Mouse (Mus musculus): ENCODE data around the gene Cd200. TPM values are rescaled to one million over a fixed set of nuclear protein-coding genes. Genes with fewer than 3 reads are reported as not detected.
"Not testable (repeated sequence)": the region's sequence is repeated elsewhere in the genome, so short reads cannot be mapped to it uniquely, and the experiment has no call there.

Gene Cd200
- total RNA-seq, 2 experiments from 2014 or later: 312 to 324 TPM

DNA sequence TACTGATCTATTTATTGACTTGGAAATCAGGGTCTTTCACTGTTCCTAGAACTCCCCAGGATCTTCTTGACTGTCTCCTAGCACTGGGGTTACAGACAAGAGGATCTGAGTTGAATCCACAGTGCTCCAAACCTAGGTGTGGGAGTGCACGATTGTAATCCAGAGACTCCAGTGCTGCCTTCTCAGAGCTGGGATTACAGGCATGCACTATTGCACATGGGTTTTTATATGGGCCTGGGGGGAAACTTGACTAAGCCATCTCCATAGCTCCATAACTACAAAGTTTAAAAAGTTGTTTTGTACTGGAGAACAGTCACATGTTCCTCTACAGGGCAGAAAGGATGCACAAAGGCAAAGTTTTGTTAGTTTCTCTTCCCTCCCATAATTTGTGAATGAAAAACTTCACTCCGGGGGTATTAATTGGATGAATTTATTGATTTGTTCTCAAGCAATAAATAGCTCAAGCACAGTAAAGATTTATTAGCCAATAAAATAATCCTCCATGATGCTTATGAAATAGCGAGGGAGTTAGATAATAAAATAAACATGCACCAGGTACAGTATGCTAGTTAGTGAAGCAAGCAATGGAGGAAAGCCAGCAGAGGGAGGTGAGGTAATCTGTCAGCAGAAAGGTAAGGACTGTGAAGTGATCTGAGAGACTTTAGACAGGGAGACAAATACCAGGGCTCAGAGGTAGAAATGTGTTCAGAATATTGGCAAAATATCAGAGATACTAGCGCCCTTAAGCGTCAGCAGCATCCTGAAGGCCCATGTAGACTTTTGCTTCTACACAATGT, 30.5 kb downstream of the Cd200 start:
- no peak for DNase-seq
- intact Hi-C loops (cut with DNase I): no loop called here

DNA sequence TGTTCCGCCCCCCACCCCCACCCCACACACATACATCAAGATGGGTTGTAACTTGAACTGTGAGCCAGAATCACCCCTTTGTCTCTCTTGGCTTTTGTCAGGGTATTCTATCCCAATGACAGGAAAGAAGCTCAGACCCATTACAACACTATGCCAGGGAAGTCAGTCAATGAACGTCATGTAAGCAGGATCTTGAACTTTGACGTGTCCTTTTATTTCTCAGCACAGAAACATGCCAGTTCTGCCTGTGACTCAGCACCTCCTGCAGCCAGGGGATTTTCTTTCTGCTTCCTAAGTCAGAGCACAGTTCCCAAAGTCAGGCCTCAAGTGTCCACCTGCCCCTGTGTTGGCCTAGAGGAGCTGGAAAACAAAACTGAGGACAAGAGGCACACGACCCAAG, 31.5 kb downstream of the Cd200 start:
- no peak for DNase-seq
- intact Hi-C loops (cut with DNase I): no loop called here

DNA sequence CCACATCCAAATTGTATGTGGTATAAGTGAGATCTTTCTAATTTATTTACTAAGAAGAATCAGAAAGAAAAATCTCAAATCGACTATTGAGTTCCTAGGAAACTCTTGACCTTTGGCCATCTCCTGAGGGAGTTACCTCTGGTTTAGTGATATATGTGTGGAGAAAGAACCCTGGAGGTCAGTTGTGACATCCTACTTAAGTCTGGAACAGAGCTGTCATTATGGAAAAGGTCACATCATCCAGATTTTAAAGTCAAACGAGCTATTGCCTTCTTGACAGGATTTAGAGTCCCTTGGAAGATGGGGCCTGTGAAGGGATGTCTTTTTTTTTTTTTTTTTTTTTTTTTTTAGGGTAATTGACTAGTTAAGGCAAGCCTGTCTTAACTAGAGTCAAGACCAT, 32.0 kb downstream of the Cd200 start:
- no peak for DNase-seq
- intact Hi-C loops (cut with DNase I): no loop called here

DNA sequence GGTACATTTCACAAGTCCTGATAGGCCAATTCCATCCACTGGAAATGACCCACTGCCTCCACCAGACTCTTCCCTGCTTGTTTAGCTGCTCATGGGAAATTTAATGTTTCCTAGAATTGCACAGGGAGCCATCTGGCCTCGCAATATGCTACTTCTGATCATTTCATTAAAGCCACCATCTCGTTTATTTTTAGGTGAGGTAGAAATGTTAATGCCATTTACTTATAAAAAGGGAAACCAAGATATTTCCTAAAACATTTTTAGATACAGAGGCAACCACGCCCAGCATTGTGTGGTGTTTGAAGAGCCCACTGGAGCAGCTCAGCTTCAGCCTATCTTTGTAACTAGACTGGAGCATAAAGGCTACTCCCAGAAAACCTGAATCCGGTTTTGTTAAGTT, 32.6 kb downstream of the Cd200 start:
- no peak for DNase-seq
- intact Hi-C loops (cut with DNase I): no loop called here

DNA sequence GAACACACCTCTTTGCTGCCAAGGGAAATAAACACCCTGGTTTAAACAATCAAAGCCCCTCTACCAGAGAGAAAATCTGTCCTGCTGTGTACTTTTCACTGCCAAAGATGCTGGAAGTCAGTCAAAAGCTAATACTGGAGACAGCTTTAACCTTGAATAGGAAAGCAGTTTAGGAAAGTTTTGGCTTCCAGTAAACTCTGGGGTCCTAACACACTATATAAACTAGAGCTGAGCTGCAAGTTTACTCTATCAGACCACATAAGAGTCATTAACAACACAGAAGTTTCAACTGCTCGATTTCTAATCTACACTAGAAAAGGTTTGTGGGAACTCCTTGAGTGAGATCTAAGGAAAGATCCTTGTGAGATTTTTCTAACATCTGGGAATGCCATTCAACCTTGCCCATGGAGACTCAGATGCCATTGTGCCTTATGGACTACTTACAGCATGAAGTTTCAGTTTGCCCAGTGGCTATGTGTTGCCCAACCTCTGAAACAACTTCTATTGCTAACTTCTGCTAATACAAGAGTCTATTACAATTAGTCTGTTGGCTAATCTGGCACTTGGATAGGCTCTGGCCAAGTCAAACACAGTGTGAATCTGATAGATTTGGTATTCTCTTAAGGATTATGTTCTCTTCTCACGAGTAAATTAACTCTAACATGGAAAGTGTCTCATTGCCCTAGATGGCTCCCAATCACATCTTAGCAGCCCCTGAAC, 33.2 kb downstream of the Cd200 start:
- DNase-seq: no peak
- intact Hi-C loops (cut with DNase I): no loop called here

DNA sequence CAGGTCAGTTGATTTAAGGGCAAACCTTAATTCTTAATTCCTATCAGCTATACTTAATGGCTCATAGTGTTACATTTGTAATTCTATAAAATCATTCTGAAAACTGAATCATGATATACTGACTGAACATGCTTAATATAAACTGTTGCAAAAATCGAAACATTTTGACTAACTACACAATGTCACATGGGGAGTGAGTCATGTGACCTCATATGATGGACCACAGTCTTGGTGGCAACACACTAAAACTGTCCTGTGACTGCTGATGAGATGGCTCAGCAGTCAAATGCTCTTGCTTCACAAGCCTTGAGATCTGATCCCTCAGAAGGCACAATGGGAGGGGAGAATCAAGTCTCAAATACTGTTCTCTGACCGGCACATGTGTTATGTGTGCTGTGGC, 34.8 kb downstream of the Cd200 start:
- DNase-seq: no peak
- intact Hi-C loops (cut with DNase I): no loop called here

DNA sequence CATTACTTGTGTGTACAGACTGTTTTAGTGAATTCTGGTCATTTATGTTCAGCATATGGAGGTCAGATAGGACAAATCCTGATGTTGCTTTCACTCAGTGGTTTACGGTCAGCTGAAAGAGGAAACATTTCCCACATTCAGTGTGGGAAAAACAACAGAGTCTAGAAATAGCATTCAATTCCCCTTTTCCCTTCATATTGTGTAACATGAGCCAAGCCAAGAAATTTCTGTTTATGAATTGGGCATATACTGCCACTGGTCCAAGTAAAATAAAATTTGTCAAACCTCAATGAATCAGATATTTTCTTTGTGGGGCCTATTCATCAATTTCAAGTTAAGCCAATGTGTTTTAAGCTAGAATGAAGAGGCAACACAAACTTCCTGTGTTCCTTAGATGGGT, 37.8 kb downstream of the Cd200 start:
- intact Hi-C loops (cut with DNase I): no loop called here
- no peak for DNase-seq

DNA sequence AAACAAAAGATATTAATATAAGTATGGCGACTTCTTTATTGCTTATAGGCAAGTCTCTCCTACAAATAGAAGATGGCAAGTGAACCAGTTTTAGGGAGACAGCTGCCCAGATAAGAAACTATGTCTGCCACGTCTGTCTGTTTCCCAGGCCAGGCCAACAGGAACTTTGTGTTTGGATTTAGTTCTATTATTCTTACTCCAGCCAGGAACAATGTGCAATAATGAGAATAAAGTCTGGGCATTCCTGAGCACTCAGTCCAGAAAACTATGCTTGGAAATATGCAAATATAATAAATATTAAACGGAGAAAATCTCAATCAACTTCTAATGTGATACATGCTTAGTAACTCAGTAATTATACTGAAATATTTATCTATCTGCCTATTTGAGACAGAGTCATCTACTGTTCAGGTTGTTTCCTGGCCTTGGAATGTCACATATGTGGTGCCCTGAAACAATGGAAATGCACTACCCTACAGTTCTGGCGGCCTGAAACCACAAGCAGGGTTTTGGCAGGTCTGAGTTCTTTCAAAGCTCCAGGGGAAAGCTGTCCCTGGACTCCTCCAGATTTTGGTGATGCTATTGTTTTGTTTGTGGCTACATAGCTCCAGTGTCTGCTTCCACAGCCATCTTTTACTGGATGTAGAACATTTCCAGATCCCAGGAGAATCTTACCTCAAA, 39.4 kb downstream of the Cd200 start:
- DNase-seq: no peak
- intact Hi-C loops (cut with DNase I): no loop called here

DNA sequence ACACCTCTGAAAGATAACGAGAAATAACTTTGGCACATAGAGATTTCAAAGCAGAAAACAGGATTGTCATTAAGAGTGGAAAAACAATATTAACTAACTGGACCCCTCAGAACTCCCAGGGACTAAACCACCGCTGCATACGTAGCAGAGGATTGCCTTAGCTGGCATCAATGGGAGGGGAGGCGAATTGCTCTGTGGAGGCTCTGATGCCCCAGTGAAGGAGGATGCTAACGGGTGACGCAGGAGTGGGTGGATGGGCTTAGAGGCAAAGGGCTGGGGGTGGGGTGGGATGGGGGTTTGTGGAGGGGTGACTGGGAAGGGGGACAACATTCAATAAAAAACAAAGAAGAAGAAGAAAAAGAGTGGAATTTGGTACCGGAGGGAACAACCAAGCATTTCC, 42.7 kb downstream of the Cd200 start:
- DNase-seq: no peak

DNA sequence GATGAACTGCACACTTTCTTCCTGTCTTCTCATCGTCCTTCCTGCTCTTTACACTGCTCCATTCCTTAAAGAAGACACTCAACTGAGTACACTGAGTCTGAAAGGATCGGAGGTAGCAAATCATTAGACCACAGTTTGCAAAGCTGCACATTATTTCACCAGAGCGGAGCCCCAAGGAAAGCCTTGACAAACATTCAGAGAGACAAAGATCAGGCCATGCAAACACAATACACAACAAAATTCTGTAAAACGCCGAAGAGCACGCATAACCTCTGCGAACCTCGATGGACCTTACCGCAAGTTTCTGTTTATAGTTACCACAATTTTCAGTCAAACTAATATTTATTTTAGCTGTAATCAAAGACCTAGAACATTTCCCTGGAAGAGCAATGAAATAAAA, 43.5 kb downstream of the Cd200 start:
- DNase-seq: no peak

More for the DNA sequence above, 42.7 kb downstream of the Cd200 start:
- intact Hi-C loops (cut with DNase I): no loop called here

DNA sequence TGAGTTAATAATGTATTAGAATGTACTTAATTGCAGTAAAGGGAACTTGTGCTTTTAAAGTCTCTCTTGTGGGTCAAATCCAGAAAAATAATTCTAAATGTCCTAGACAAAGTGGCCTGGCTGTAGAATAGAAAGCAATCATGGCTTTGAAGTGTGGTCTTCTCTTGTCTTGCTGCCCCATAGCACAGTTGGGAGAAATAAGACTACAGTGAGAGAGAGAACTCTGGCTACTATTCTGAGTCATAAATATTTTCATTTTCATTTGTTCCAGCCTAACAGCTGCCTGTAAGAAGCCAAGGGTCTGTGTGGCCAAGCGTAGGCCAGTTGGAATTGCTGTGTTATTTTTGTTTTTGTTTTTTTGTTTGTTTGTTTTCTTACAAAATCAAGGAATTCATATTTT, 44.2 kb downstream of the Cd200 start:
- no peak for DNase-seq
- intact Hi-C loops (cut with DNase I): no loop called here

More for the DNA sequence above, 43.5 kb downstream of the Cd200 start:
- intact Hi-C loops (cut with DNase I): no loop called here

DNA sequence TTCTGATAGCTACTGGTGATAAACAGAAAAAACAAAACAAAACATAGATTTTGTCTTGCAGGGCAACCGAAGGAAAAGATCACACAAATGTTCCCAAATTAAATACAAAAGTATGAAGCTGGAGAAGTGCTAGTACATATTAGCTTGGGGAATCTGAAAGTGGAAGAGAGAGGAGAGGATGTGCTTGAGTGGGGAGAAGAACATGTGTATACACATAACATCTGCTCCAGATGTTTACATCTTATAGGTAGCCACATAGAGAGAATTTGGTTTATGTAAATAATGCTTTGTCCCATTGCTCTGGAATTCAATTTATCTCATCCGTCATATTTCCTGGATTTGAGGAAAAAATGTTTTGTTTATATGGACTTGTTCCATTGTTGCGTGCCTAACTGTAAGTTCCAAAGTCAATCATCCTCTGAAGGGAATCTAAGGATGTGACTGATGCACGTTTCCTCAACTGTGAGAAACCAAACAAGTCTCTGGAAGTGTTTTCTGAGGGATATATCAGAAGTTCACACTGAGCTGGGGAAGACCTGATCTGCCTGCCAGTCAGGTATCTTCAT, 45.3 kb downstream of the Cd200 start:
- no peak for DNase-seq
- intact Hi-C loops (cut with DNase I): no loop called here

DNA sequence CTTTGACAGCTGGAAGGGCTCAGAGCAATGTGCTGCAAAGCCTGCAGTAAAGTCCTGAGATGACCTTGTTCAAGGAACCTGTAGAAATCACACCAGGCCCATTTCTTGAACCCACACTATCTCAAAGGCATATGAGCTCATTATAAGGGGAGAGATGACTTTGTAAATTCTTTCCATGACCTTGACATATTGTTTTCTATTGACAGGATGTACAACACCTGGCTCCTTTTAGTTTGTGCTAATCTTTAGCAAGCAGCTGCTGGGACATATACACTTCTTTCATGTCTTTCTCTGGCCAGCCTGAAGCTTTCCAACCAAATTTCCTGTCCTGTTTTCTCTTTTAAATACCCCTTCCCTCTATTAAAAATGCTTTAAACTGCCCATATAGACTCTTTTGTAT, 47.4 kb downstream of the Cd200 start:
- no peak for DNase-seq
- intact Hi-C loops (cut with DNase I): no loop called here

DNA sequence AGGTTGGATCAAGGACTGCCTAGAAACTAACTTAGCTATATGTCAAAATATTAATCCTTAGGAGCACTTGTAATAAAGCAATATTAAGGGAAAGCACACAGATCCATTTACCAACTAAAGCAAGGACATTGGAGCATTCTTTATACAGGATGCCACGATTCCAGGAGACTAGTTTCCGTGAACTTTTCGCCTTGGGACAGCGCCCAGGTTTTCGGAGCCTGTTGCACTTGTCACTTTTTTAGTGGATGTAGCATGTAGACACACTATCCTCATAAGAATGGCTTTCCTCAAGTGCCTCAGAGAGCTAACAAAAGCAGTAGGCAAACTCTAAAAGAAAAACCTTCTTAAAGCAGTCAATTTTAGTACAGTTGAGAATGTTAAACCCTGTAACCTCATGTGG, 50.4 kb downstream of the Cd200 start:
- intact Hi-C loops (cut with DNase I); DNase-seq: not testable (repeated sequence)

DNA sequence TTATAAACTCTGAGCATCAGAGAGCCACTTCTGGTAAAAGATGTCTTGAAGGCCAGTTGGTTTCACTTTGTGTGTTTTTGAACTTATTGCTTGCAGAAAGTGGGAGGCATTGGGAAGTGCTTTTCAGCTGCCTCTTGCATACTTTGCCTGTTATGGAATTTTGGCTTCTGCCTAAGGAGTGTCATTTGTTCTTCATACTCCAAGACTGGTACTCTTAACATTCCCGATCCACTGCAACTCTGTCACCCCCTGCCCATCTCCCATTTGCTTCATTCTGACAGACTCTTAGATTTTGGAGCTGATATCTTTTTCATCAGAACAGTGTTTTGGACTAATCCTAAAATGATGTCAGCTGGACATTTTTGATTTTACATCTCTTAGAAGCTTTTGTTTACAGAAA, 51.7 kb downstream of the Cd200 start:
- no peak for DNase-seq
- intact Hi-C loops (cut with DNase I): no loop called here

DNA sequence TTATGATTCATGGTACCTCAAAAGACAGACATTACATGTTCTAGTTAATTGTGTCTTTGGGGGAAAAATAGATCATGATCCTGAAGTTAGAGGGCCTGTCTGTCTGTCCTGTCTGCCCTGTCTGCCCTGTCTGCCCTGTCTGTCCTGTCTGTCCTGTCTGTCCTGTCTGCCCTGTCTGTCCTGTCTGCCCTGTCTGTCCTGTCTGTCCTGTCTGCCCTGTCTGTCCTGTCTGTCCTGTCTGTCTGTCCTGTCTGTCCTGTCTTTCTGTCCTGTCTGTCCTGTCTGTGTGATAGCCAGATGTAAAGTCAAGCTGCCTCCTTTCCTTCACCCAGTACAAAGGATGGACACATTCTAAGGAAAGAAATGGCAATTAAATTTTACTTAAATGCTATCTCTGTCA, 56.0 kb downstream of the Cd200 start:
- intact Hi-C loops (cut with DNase I): no loop called here
- DNase-seq: no peak

DNA sequence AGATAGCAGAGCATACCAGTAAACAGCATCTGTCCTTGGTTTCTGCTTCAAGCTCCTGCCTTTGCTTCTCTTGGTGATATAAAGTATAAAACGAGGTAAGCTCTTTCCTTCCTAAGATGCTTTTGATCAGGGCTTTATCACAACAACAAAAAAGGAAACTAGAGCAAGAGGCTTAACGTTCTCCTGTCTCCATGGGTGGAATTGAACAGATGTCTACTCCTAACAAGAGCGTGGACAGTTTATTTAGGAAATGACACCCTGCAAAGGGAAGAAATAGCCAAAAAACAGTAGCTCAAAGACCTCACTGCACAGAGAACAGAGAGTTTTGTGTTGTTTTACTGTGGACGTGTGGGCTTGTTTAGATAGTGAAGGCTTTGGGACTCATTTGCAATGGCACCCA, 58.1 kb downstream of the Cd200 start:
- DNase-seq: no peak
- intact Hi-C loops (cut with DNase I): no loop called here

DNA sequence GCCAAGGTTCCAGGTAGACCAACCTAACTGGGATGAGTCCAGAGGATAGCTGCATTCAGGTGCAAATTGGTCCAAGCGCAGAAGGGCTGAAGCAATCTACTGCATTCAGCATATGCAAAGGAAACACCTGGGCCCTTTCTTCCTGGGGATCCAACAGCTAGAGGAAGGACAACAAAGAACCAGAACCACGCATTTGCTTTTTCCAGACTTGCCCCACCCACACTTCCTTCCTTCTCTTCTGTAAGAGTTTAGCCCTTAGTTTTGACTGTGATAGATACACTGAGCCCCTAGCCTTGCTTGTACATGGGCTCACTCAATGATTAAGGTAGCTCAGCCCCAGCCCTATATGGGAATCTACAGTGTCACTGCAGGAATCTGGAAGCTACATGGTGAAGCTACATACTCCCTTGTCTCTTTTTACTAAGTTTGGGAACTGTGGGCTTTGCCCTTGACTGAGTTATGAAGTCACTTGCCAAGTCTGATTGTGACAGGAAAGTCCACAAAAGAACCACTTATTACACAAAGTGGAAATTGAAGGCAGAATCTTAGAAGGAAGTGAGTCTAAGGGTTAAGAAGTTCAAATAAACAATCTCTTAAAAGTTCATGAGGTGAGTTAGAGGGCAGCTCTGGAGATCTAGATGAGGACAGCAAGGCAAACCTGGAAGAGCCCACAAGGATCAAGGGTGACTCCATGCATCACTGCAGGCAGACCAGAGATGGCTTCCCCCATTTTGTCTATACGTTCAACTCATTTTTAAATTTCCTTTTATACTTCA, 59.1 kb downstream of the Cd200 start:
- intact Hi-C loops (cut with DNase I): no loop called here
- DNase-seq: no peak

DNA sequence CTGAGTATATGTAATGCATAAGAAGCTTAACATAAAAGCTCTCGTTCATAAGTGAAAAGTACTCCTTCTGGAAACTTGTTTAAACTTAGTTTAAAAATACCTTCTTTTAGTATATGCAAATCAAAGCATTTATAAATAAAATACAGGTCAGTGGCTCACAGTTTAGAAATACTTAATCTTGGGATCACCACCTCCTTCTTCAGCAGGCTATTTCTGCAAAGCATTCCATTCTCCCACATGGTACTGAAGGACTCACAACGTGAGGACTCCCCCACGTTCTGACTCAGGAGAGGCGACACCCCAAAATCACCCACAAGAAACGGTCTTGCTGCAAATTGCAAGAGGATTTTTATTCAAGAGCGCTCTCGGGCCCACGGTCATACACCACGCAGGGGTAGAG, 60.6 kb downstream of the Cd200 start:
- DNase-seq; intact Hi-C loops (cut with DNase I): not testable (repeated sequence)

DNA sequence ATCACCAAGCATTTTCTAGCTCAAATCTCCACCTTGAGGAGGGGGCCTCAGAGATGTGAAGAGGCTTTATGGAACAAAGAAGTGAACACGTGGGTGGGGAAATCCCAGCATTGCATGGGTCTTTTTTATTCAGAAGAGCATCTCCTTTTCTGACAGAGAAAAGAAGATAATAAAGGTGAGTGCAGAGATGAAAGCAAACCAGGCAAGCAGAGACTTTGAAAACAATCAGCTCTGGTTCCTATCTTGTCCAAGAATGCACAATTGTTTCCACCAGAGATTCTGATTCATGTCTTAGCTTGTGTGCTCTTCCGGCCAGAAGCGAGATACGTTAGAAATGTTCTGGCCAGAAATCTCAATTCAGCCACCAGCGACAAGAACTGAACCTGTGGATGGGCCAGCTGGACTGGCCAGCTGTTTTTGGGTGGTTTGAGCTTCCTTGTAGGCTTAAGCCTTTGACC, 61.9 kb downstream of the Cd200 start:
- DNase-seq: no peak
- intact Hi-C loops (cut with DNase I): no loop called here

DNA sequence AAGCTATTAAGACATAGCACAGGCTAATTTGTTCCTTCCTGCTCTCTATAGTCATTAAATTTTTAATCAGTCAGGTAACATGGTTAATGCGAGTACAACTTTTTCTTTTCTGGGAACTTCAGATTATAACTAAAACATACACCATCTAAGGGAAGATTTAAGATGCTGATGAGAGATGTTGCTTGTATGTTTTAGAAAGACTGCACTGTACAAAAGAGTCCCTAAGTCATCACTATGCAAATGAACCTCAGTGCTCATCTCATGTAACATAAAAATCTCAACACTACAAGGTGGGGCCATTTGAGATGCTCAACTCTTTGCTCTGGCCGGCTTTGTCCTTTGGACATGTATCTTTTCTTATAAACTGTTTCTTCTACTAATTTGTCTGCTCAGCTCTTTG, 62.5 kb downstream of the Cd200 start:
- DNase-seq: no peak
- intact Hi-C loops (cut with DNase I): no loop called here
